13 mouse cellular contexts compared by ENCODE assay signal in the genomic region with DNA sequence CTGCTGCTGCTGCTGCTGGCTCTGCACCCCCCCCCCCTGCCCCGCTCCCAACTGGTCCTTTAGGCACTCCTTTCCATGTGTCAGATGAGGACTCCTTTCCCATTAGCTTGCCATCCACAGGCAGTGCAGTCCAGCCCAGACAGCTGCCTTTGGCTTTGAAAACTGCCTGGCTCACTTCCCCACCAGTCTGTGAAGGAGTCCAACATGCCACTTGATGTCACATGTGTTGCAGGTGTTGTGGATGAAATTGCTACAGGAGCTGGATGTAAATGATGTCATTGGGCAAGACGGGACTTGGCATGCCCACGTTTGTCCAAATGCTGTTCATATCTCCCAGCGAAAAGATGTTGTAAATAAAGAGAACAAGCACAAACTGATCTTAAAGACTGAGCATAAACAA. TPM values are rescaled to one million over a fixed set of nuclear protein-coding genes. Genes with fewer than 3 reads are reported as not detected.
DNase-seq lines count a peak whose midpoint lies in the region; ATAC-seq and TF ChIP-seq lines count a peak whose summit lies in the region.
"Had no signal": no experiment of that assay in that cellular context is flagged by ENCODE, and none has a peak within 500 bp of the region (broad histone marks: within the 10 kb centered on the region; RNA-seq: fewer than 3 reads in every experiment).

No protein-coding gene starts in this region.

- no peak overlapping the region for H3K27ac ChIP-seq in liver, adult 2 months (replicated peaks; ENCODE audit: insufficient read depth, low read depth, low read length)
- no peak overlapping the region for H3K27ac ChIP-seq in liver, embryonic 11.5 days (ENCODE audit: low read depth, low read length)
- H3K27ac ChIP-seq: hindbrain, postnatal 0 days; liver, embryonic 13.5 days had no signal

- H3K9me3 ChIP-seq in liver, embryonic 11.5 days (ENCODE audit: control insufficient read depth, low read length), result no peaks in the 10 kb centered on the region
- H3K9me3 ChIP-seq: liver, embryonic 13.5 days had no signal

- H3K4me3 ChIP-seq in liver, adult 2 months (ENCODE audit: insufficient read depth, low read depth, low read length), result no peak overlapping the region
- no peak overlapping the region for H3K4me3 ChIP-seq in liver, embryonic 11.5 days (ENCODE audit: low read depth, low read length)
- H3K4me3 ChIP-seq: liver, embryonic 13.5 days had no signal

- no peaks in the 10 kb centered on the region for H3K36me3 ChIP-seq in liver, adult 2 months (ENCODE audit: control insufficient read depth, insufficient read depth, low read length)
- H3K36me3 ChIP-seq in liver, embryonic 11.5 days (ENCODE audit: control insufficient read depth, insufficient read depth, low read length), result no peaks in the 10 kb centered on the region
- H3K36me3 ChIP-seq: liver, embryonic 13.5 days had no signal

- ATAC-seq in liver, embryonic 11.5 days (replicated peaks; ENCODE audit: low FRiP score), result no peak
- peak; percentile 20 for ATAC-seq in megakaryocyte progenitor cell, adult 5-6 weeks (replicated peaks; ENCODE audit: poor library complexity)
- ATAC-seq: forebrain, postnatal 0 days; hindbrain, postnatal 0 days had no signal

- no peaks in the 10 kb centered on the region for H3K27me3 ChIP-seq in liver, adult 2 months (ENCODE audit: control insufficient read depth, insufficient read depth, low read length)
- H3K27me3 ChIP-seq in liver, embryonic 11.5 days (replicated peaks; ENCODE audit: control insufficient read depth, insufficient read depth, low read length), result no peaks in the 10 kb centered on the region
- H3K27me3 ChIP-seq: liver, embryonic 13.5 days had no signal

- no peaks in the 10 kb centered on the region for H3K79me2 ChIP-seq in liver, adult 2 months (ENCODE audit: control insufficient read depth, insufficient read depth, low read length)

- 62% methylated on average over 4 of the region's 4 CpGs for WGBS in liver, adult 2 months
- WGBS in liver, embryonic 11.5 days, result 74% methylated on average over 4 of the region's 4 CpGs

- intact Hi-C loops in heart, postnatal 36 days (cut with DNase I), result no loop called here

- peak; percentile 29 for DNase-seq in liver, adult 2 months (ENCODE audit: extremely low read depth, low read depth, low spot score)
- DNase-seq in liver, embryonic 11.5 days (ENCODE audit: low spot score), result no peak
- DNase-seq in fat pad, adult 2 months (ENCODE audit: extremely low read depth, low read depth, low spot score), result peak; percentile 95
- DNase-seq in heart, postnatal 36 days, result peak; percentile 41 to 59
- DNase-seq in layer of hippocampus, adult 18-20 months (ENCODE audit: low spot score in 2 of 2), result no peak
- no peak for DNase-seq in thymus, postnatal 4 days
- no peak for DNase-seq in spleen, postnatal 14 days (ENCODE audit: low spot score in 2 of 2)
- DNase-seq: forebrain, postnatal 0 days; liver, embryonic 13.5 days; right cerebral cortex, postnatal 14 days; thymus, postnatal 14 days had no signal

- TF ChIP-seq CTCF in liver, adult 2 months (IDR thresholded peaks at IDR 0.05; ENCODE audit: low read depth, low read length), result no peak

- no peak overlapping the region for H3K9ac ChIP-seq in liver, adult 2 months (ENCODE audit: low read depth, low read length)
- H3K9ac ChIP-seq in liver, embryonic 11.5 days (ENCODE audit: low read depth, low read length), result no peak overlapping the region
- H3K9ac ChIP-seq: forebrain, postnatal 0 days; liver, embryonic 13.5 days had no signal

- no peak overlapping the region for H3K4me2 ChIP-seq in liver, embryonic 11.5 days
- H3K4me2 ChIP-seq: liver, embryonic 13.5 days had no signal

- H3K4me1 ChIP-seq in liver, adult 2 months (ENCODE audit: control insufficient read depth, insufficient read depth, low read length), result peaks cover 13% of the 10 kb centered on the region
- no peaks in the 10 kb centered on the region for H3K4me1 ChIP-seq in liver, embryonic 11.5 days (replicated peaks; ENCODE audit: control insufficient read depth, insufficient read depth, low read length)
- H3K4me1 ChIP-seq: liver, embryonic 13.5 days had no signal

- no peak for TF ChIP-seq POLR2A in liver, adult 2 months (IDR thresholded peaks at IDR 0.05; ENCODE audit: extremely low read depth, insufficient read depth, low read length)

RNA-seq across cellular contexts. Expression of gene Arrdc3, which starts 56.0 kb away (rescaled TPM):
- total RNA-seq in liver, adult 2 months (2014; rRNA removed), result 318 and 336 TPM in 2 replicates
- 68.9 and 87.1 TPM in 2 replicates for polyA plus RNA-seq in liver, adult 2 months (2012; rRNA removed)
- polyA plus RNA-seq in liver, embryonic 11.5 days (2014; fragmentation: Nextera tagmentation; extraction: Ambion mirVana), result 25.9 and 30.8 TPM in 2 replicates
- 10 to 100 TPM; 38.0 to 42.2 TPM for total RNA-seq in heart, postnatal 36 days (2021)
- 17.5 and 28.3 TPM in 2 replicates for total RNA-seq in megakaryocyte progenitor cell, adult 5-6 weeks (2015)
- total RNA-seq in megakaryocyte progenitor cell, adult 5-6 weeks (2017), result 30.9 and 44.2 TPM in 2 replicates
- total RNA-seq in layer of hippocampus, adult 18-20 months (2021), result 10 to 100 TPM; 49.4 to 52.5 TPM

Comparison
In these comparisons a context has a peak if more than half of its experiments do, and no peak if none do; other contexts are left out.
1. DNase-seq: peak in liver, adult 2 months (single experiment), fat pad, adult 2 months (single experiment) and heart, postnatal 36 days (2 of 2); none in liver, embryonic 11.5 days (single experiment), layer of hippocampus, adult 18-20 months (0 of 2), thymus, postnatal 4 days (single experiment) and spleen, postnatal 14 days (0 of 2).